ENCODE assay signal across 8 mouse cellular contexts in the genomic region with DNA sequence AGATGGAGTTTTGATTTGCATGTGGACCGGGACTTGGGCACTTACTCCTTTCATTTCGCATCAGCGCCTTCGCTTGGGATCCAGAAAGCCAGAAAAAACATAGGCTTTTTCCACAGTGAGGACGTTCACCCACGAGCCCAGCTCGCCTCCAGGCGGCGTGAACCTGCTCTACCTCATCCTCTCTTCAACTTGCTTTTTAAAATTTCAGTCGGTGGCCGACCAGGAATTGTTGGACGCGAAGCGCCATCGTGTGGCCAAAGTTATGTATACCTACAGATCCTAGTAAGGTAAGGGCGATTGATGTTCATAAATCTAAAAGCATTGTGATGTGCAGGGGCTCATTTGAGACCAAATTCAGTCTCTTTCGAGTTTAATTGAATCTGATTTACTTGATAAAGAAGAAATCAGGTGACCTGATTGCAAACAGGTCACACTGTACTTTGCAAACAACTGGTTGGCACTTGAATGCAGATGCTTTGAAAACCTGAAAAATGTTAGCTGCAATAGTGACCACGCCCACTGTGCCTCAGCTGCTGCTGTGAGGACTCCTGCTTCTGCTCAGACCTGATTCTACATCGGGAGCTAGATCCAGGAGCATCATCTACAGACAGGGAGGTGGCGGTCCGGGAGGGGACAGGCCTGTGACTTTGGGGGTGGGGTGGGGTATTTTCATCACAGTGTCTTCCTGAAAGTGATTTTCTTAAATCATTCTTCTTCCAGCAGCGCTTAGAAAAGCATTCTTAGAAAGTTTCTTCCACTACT. TPM values are rescaled to one million over a fixed set of nuclear protein-coding genes. Genes with fewer than 3 reads are reported as not detected.
A peak's percentile ranks its signal among the peaks of the same experiment; 100 is the strongest.
DNase-seq lines count a peak whose midpoint lies in the region; ATAC-seq lines count a peak whose summit lies in the region.

No protein-coding gene starts in this region.

- peak; percentile 91 to 93 for DNase-seq in cerebellum, postnatal 4 days (ENCODE audit: low spot score in 2 of 2)
- DNase-seq in gastrocnemius, postnatal 10 days = peak; percentile 90
- DNase-seq in hindlimb bud, embryonic 11.5 days (ENCODE audit: extremely low spot score, low read depth, low spot score) = peak; percentile 71
- peak; percentile 92 to 95 for DNase-seq in left cerebral cortex, adult 18-20 months (ENCODE audit: low spot score in 2 of 2)
- peak; percentile 92 to 97 for DNase-seq in right cerebral cortex, adult 2 months (ENCODE audit: low spot score in 2 of 2)
- peak; percentile 68 for DNase-seq in urinary bladder, postnatal 10 days (ENCODE audit: low spot score)

- ATAC-seq in activated CD4-positive, CD25-positive, alpha-beta regulatory T cell, adult 4 months = peak; percentile 49
- peak; percentile 66 for ATAC-seq in megakaryocyte progenitor cell, adult 5-6 weeks (replicated peaks; ENCODE audit: poor library complexity)

RNA-seq across cellular contexts. Expression of gene Gucy1b2, which starts 1.5 kb away (rescaled TPM):
- not detected for polyA plus RNA-seq in activated CD4-positive, CD25-positive, alpha-beta regulatory T cell, adult 4 months (2017; shearing (Covaris generic))
- total RNA-seq in gastrocnemius, postnatal 10 days (2021) = not detected
- total RNA-seq in left cerebral cortex, adult 18-20 months (2021) = under 1 TPM; 0.16 to 0.30 TPM
- total RNA-seq in megakaryocyte progenitor cell, adult 5-6 weeks (2015) = not detected in 2 replicates
- not detected in 2 replicates for total RNA-seq in megakaryocyte progenitor cell, adult 5-6 weeks (2017)

Comparison
In these comparisons a context has a peak if more than half of its experiments do, and no peak if none do; other contexts are left out.
1. Peak in every context shown above with its lines: DNase-seq and ATAC-seq.